Mouse (Mus musculus) layer of hippocampus, adult 9-11 months (tissue): ENCODE results near the gene Fchsd2.

Experiments used
- DNase-seq: peaks from one replicate; pipeline ENCODE4 v3.0.0; 2022

Fchsd2 gene

GRCm38 (mm10) chr7:101320399-101321217 is 227.9 kb downstream of the Fchsd2 start:
- no peak for DNase-seq

- DNase-seq, result no peak
Measured at GRCm38 (mm10) chr7:101321218-101321827, 228.7 kb downstream of the Fchsd2 start.

GRCm38 (mm10) chr7:101323141-101323594 is 230.5 kb downstream of the Fchsd2 start:
- DNase-seq, result no peak

GRCm38 (mm10) chr7:101324142-101324962 is 231.7 kb downstream of the Fchsd2 start:
- DNase-seq, result no peak

GRCm38 (mm10) chr7:101326006-101326405 is 233.3 kb downstream of the Fchsd2 start:
- no peak for DNase-seq

- no peak for DNase-seq
Measured at GRCm38 (mm10) chr7:101327263-101327662, 234.6 kb downstream of the Fchsd2 start.

- DNase-seq, result no peak
Measured at GRCm38 (mm10) chr7:101327786-101328185, 235.1 kb downstream of the Fchsd2 start.

GRCm38 (mm10) chr7:101328621-101329158 is 236.0 kb downstream of the Fchsd2 start:
- DNase-seq, result peak; percentile 85

GRCm38 (mm10) chr7:101329606-101330005 is 236.9 kb downstream of the Fchsd2 start:
- DNase-seq, result no peak

GRCm38 (mm10) chr7:101330074-101330840 is 237.6 kb downstream of the Fchsd2 start:
- no peak for DNase-seq

- no peak for DNase-seq
Measured at GRCm38 (mm10) chr7:101330841-101331173, 238.1 kb downstream of the Fchsd2 start.

GRCm38 (mm10) chr7:101332045-101332831 is 239.6 kb downstream of the Fchsd2 start:
- DNase-seq, result peak; percentile 66
